Mouse (Mus musculus) embryonic facial prominence, embryonic 15.5 days (tissue): ENCODE measurements at regions not wholly inside any gene's neighbourhood (a gene's known extent, or its start where the extent isn't known, plus 50 kb on each side); places are given as distances from the start of the nearest gene placed in this dataset.

Source experiments
- ATAC-seq: fragments of 200-750 bp; cut with Nextera tagmentation; 2 replicates; pipeline ENCODE4 v1.8.0; 2017; ENCODE audit warnings: low read depth, moderate TSS enrichment; ENCODE audit not compliant: insufficient number of reproducible peaks, low FRiP score, low TSS enrichment
- H3K27ac ChIP-seq: fragments of 300-500 bp; sonication (generic); replicated peaks from 2 replicates; pipeline ENCODE4 v1.5.1; 2015; ENCODE audit warnings: mild to moderate bottlenecking, inconsistent platforms
- H3K27me3 ChIP-seq: fragments of 300-500 bp; sonication (generic); 2 replicates; pipeline ENCODE4 v1.6.1; 2015; ENCODE audit warnings: inconsistent platforms
- H3K36me3 ChIP-seq: fragments of 300-500 bp; sonication (generic); 2 replicates; pipeline ENCODE4 v1.6.1; 2015; ENCODE audit warnings: mild to moderate bottlenecking, inconsistent platforms
- H3K4me1 ChIP-seq: fragments of 300-500 bp; sonication (generic); 2 replicates; pipeline ENCODE4 v1.6.1; 2015; ENCODE audit warnings: inconsistent platforms
- H3K4me2 ChIP-seq: fragments of 300-500 bp; sonication (generic); replicated peaks from 2 replicates; pipeline ENCODE4 v1.6.1; 2015; ENCODE audit warnings: mild to moderate bottlenecking, inconsistent platforms
- H3K4me3 ChIP-seq: fragments of 300-500 bp; sonication (generic); replicated peaks from 2 replicates; pipeline ENCODE4 v1.5.1; 2015; ENCODE audit warnings: mild to moderate bottlenecking, inconsistent platforms
- H3K9ac ChIP-seq: fragments of 300-500 bp; sonication (generic); 2 replicates; pipeline ENCODE4 v1.6.1; 2015; ENCODE audit warnings: inconsistent platforms
- H3K9me3 ChIP-seq: fragments of 300-500 bp; sonication (generic); replicated peaks from 2 replicates; pipeline ENCODE4 v1.6.1; 2016; ENCODE audit warnings: inconsistent platforms
- WGBS: fragments of 180-500 bp; shearing (Covaris S2); methylation state at CpG from one replicate; pipeline ENCODE4 v1.1.7; 2015; 5-methylcytosine and 5-hydroxymethylcytosine counted together

DNA sequence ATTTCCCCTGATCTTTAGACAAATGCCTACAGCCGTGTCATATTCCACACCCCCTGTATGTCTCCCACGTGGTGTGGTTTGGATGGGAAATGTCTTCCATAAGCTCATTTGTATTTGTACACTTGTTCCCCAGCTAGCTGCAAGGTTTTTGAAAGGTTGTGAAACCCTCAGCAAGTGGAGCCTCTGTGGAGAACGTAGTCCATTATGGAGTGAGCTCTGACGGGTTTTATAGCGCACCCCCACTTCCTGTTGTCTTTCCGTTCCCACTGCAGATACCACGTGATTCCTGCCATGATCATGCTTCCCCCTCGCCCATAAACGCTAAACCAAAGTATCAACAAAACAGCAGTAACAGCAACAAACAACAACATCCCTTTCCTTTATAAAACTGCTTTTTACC, 145.6 kb upstream of the Fn1 start:
- no peak for ATAC-seq
- Histone ChIP-seq H3K4me2 (no peak overlapping the region), H3K9ac (no peak overlapping the region), H3K27me3 (no peaks in the 10 kb centered on the region), H3K36me3 (no peaks in the 10 kb centered on the region), H3K27ac (no peak overlapping the region), H3K4me3 (no peak overlapping the region), H3K9me3 (no peaks in the 10 kb centered on the region), H3K4me1 (peaks cover 2% of the 10 kb centered on the region; the same call in 1 of the 2 replicates)
- 66% methylated on average over 9 of the region's 9 CpGs for WGBS

DNA sequence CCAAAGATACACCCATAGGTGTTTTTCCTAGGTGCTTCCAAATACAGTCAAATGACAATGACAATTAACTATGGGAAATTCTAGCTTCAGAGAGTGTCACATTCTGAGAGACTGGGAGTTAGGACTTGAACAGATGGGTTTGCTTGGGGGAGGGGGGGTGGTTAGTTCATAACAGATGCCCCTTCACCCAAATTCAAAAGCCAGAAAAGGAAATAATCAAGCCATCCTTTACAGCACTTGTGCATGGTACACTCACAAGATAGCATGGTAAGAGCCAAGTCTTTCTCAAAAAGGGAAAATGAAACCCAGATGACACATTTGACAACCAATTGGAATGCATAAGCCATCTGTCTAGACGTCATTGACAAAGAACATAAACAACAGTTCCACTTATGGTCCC, 135.4 kb upstream of the Fn1 start:
- H3K4me1 ChIP-seq = no peaks in the 10 kb centered on the region
- WGBS = 20% methylated on average over 1 of the region's 1 CpGs
- no peak overlapping the region for H3K4me3 ChIP-seq
- no peak for ATAC-seq
- H3K9ac ChIP-seq = no peak overlapping the region
- H3K4me2 ChIP-seq = no peak overlapping the region
- H3K9me3 ChIP-seq = no peaks in the 10 kb centered on the region
- H3K27me3 ChIP-seq = no peaks in the 10 kb centered on the region
- H3K36me3 ChIP-seq = no peaks in the 10 kb centered on the region
- no peak overlapping the region for H3K27ac ChIP-seq

DNA sequence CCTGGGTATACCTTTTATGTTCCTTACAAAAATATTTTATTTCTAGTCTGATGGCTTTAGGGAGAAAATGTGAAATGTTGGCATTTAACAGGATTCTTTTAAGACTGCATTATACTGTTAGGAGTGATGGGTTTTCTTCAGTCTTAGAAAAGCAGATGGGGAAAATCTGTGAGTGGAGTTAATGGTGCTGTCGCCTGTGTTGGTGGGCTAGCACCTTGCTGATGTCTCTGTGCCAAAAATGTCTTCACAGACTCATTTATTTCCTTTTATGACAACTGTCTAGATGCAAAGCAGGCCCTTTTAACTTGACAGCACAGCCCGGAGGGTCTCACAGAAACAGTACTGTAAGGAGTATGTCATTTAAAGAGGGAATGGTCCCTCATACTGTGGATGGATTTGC, 131.9 kb upstream of the Fn1 start:
- Histone ChIP-seq H3K4me1 (no peaks in the 10 kb centered on the region), H3K4me2 (no peak overlapping the region), H3K9ac (no peak overlapping the region), H3K4me3 (no peak overlapping the region), H3K9me3 (no peaks in the 10 kb centered on the region), H3K36me3 (no peaks in the 10 kb centered on the region), H3K27me3 (no peaks in the 10 kb centered on the region), H3K27ac (no peak overlapping the region)
- ATAC-seq = no peak
- 69% methylated on average over 2 of the region's 2 CpGs for WGBS

DNA sequence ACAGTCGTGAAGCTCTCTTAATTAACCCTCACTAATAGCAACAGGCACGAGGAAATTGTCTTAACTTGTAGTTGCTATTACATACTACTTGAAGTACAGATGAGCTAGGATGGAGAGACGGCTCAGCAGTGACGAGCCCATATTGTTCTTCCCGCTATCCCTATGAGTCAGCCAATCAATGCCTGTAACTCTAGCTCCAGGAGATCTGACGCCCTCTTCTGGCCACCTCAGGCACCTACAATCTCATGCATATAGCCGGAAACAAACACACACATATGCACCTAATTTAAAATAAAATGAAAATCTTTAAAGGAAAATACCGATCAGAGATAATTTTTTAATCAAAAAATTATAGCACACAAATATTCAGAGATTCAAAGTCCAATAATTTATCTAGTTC, 125.3 kb upstream of the Fn1 start:
- no peak overlapping the region for H3K9ac ChIP-seq

DNA sequence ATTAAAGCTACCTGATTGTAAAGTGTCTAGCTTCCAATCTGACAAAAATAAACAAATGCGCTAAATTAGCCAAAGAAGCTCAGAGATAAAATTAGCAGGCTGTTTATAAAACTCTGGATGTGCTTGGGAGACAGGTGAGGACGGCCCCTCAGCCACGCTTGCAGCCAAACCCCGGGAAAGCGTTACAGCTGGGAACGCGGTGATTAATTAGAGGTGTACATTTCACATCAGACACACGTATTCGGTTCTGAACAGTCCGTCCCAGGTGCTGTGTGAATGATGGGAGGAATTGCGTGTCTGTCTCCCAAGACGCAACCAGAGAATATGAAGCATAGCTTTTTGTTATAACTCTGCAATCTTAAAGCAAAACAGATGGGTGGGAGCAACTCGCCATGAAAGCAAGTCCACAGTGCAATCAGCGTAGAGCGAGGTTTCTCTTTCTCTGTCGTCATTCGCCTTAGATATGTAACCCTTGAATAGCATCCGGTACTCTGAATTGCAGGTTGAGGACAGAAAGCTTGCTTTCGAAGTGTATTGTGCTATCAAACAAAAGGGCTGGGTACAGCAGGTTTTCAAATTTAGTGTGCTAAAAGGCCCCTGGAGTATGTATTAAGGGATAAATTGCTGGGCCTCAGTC, 123.0 kb upstream of the Fn1 start:
- 31% methylated on average over 19 of the region's 19 CpGs for WGBS
- Histone ChIP-seq H3K36me3 (no peaks in the 10 kb centered on the region), H3K27ac (no peak overlapping the region), H3K4me1 (peaks cover 4% of the 10 kb centered on the region; the same call in 1 of the 2 replicates), H3K4me2 (peak overlapping the region; percentile 35), H3K4me3 (peak overlapping the region; percentile 16), H3K9me3 (no peaks in the 10 kb centered on the region), H3K27me3 (no peaks in the 10 kb centered on the region), H3K9ac (no peak overlapping the region)
- ATAC-seq = 0 out of 2 replicates have a peak, but pooled peaks have one; percentile 65

More for the DNA sequence above, 125.3 kb upstream of the Fn1 start:
- H3K9me3 ChIP-seq = no peaks in the 10 kb centered on the region
- H3K27ac ChIP-seq = no peak overlapping the region
- no peaks in the 10 kb centered on the region for H3K4me1 ChIP-seq
- ATAC-seq = no peak
- H3K27me3 ChIP-seq = no peaks in the 10 kb centered on the region
- WGBS = 86% methylated on average over 8 of the region's 8 CpGs
- H3K4me2 ChIP-seq = no peak overlapping the region
- H3K36me3 ChIP-seq = no peaks in the 10 kb centered on the region
- H3K4me3 ChIP-seq = no peak overlapping the region

DNA sequence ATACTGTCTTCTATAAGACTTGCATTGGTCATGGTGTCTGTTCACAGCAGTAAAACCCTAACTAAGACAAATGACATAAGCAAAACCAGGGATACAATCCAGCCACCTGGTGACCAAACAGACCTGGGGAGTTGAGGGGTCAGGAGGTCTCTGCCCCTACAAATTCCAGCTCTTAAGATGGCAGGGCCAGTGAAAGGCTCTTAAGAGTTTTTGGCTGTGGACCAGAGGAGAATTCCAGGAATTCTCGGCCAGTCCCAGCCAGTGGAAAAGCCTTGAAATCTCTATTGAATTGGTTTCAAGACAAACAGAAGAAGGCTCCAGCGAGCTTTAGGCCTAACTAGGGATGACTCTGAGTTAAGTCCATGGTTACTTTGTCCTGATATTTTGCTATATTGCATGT, 119.5 kb upstream of the Fn1 start:
- no peak for ATAC-seq
- H3K4me1 ChIP-seq = peaks cover 4% of the 10 kb centered on the region; the same call in 1 of the 2 replicates
- no peaks in the 10 kb centered on the region for H3K27me3 ChIP-seq
- H3K27ac ChIP-seq = no peak overlapping the region
- no peaks in the 10 kb centered on the region for H3K36me3 ChIP-seq
- H3K4me2 ChIP-seq = no peak overlapping the region
- 72% methylated on average over 2 of the region's 2 CpGs for WGBS
- no peak overlapping the region for H3K4me3 ChIP-seq
- no peak overlapping the region for H3K9ac ChIP-seq
- H3K9me3 ChIP-seq = no peaks in the 10 kb centered on the region

DNA sequence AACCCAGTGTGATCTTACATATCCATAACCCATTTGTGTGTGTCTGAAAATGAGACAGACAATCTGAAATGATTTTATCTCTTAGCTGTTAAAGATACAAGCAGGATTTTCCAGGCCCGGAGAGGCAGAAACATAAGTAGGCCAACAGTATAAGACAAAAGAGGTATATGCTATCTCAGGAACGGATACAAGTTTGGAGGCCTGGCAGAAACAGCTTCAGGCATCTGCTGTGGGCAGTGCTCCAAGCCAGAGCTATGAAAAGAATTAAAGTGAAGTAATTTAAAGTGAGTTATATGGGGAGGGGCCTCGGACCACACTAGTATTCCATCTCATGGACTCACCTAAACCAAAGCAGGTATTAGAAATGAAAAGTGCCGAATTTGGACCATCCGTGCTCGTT, 118.8 kb upstream of the Fn1 start:
- no peak overlapping the region for H3K4me3 ChIP-seq
- WGBS = 72% methylated on average over 6 of the region's 6 CpGs
- no peak overlapping the region for H3K27ac ChIP-seq
- peaks cover 4% of the 10 kb centered on the region; the same call in 1 of the 2 replicates for H3K4me1 ChIP-seq
- H3K9me3 ChIP-seq = no peaks in the 10 kb centered on the region
- no peak for ATAC-seq
- no peaks in the 10 kb centered on the region for H3K27me3 ChIP-seq
- H3K4me2 ChIP-seq = no peak overlapping the region
- H3K9ac ChIP-seq = no peak overlapping the region
- H3K36me3 ChIP-seq = no peaks in the 10 kb centered on the region

DNA sequence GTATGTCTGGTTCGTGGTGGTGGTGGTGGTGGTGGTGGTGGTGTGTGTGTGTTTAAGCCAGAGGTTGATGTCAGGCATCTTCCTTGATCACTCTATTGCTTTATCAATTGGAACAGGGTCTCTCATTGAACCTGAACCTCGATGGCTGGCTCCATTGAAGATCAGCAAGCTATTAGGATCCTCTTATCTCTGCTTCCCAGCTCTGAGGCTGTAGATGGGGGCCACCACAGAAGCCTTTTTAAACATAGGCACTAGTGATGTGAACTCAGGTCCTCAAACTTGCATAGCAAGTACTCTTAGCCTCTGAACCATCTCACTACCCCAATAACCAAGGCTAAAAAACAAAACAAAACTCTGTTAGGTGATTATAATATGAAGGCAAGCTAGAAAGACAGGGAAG, 116.6 kb upstream of the Fn1 start:
- Histone ChIP-seq H3K27me3 (no peaks in the 10 kb centered on the region), H3K4me3 (no peak overlapping the region), H3K9me3 (no peaks in the 10 kb centered on the region), H3K27ac (no peak overlapping the region), H3K9ac (no peak overlapping the region), H3K36me3 (no peaks in the 10 kb centered on the region), H3K4me1 (peaks cover 4% of the 10 kb centered on the region; the same call in 1 of the 2 replicates), H3K4me2 (no peak overlapping the region)
- ATAC-seq = no peak
- WGBS = 89% methylated on average over 2 of the region's 2 CpGs

DNA sequence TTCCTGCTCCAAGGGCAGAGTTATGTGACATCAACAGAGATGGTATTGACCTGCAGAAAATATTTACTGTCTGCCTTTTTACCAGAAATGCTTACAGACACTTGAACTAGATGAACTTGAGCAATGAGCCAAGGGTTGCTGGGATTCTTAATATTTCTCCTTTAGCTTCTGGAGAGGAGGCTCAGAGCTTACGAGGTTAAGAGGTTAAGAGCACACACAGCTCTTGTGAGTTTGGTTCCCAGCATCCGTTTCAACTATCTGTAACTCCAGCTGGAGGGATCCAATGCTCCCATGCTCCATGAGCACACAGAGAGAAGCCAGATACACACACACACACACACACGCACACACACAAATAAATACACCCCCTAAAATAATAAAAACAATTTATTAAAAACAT, 114.7 kb upstream of the Fn1 start:
- H3K4me2 ChIP-seq = no peak overlapping the region
- H3K4me3 ChIP-seq = no peak overlapping the region
- no peaks in the 10 kb centered on the region for H3K9me3 ChIP-seq
- no peak for ATAC-seq
- 85% methylated on average over 3 of the region's 3 CpGs for WGBS
- H3K4me1 ChIP-seq = peaks cover 4% of the 10 kb centered on the region; the same call in 1 of the 2 replicates
- no peaks in the 10 kb centered on the region for H3K36me3 ChIP-seq
- H3K9ac ChIP-seq = no peak overlapping the region
- no peak overlapping the region for H3K27ac ChIP-seq
- H3K27me3 ChIP-seq = no peaks in the 10 kb centered on the region

DNA sequence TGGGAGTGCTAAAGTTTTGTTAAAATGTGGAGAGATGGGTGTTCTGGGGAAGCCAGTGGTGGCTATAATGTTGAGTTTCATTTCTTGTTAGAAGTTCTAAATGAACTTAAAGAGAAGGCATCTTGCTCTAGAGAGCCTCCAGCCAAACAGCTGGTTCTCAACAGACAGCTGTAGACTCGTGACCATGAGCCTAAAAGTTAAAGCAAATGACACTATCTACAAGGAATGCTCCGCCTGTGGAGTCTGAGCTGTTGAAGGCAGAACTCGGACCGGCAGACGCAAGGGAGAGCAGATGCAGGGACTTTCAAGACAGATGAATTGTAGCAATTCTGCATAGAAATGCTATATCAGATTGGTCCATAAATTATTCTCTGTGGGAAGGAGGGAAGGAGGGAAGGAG, 114.1 kb upstream of the Fn1 start:
- peaks cover 4% of the 10 kb centered on the region; the same call in 1 of the 2 replicates for H3K4me1 ChIP-seq
- ATAC-seq = no peak
- H3K9ac ChIP-seq = no peak overlapping the region
- no peaks in the 10 kb centered on the region for H3K36me3 ChIP-seq
- no peak overlapping the region for H3K4me3 ChIP-seq
- no peaks in the 10 kb centered on the region for H3K9me3 ChIP-seq
- H3K4me2 ChIP-seq = no peak overlapping the region
- WGBS = 63% methylated on average over 5 of the region's 5 CpGs
- no peaks in the 10 kb centered on the region for H3K27me3 ChIP-seq
- H3K27ac ChIP-seq = no peak overlapping the region

DNA sequence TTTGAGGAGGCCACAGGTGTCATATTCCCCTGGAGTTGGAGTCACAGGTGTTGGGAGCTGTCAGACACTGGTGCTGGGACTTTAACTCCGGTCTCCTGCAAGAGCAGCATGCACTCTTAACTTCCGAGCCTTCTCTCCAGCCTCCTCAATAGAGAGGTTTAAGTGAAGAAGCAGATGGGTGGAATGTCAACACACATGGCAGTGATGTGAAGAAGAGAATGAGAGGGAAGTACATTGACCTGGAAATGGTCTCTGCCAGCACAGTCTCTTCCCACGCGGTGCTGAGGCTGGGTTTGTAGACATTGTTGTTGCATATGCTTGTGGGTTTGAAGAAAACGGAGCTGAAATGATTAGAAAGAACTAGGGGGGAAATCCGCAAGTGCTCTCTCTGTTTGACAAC, 112.0 kb upstream of the Fn1 start:
- 49% methylated on average over 6 of the region's 6 CpGs for WGBS
- H3K4me1 ChIP-seq = no peaks in the 10 kb centered on the region
- H3K9me3 ChIP-seq = no peaks in the 10 kb centered on the region
- no peak overlapping the region for H3K9ac ChIP-seq
- no peaks in the 10 kb centered on the region for H3K27me3 ChIP-seq
- H3K36me3 ChIP-seq = no peaks in the 10 kb centered on the region
- no peak overlapping the region for H3K4me2 ChIP-seq
- H3K4me3 ChIP-seq = no peak overlapping the region
- no peak overlapping the region for H3K27ac ChIP-seq
- no peak for ATAC-seq

DNA sequence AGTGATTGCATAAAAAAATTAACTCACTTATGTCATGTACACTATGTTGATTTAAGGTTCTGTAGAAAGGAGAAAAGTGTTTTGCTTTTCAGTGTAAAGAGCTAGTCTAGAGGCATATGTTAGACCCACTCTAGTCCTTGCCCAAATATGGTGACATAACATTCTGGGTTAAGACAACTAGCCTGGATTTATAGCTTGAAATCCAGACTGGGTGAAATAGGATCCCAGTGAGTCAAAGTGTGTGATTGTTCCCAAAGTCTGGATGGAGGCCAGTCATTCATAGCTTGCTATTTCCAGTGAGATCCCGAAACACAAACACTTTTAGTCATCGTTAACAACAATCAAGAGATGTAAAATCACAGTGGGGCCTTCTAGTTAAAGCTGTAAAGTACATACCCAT, 110.5 kb upstream of the Fn1 start:
- Histone ChIP-seq H3K9ac (no peak overlapping the region), H3K9me3 (no peaks in the 10 kb centered on the region), H3K27me3 (no peaks in the 10 kb centered on the region), H3K36me3 (no peaks in the 10 kb centered on the region), H3K27ac (no peak overlapping the region), H3K4me1 (no peaks in the 10 kb centered on the region), H3K4me3 (no peak overlapping the region), H3K4me2 (no peak overlapping the region)
- 63% methylated on average over 2 of the region's 2 CpGs for WGBS
- no peak for ATAC-seq
